Mouse (Mus musculus) limb, embryonic 12.5 days (tissue): ENCODE data around the gene Lypd5. TPM values are rescaled to one million over a fixed set of nuclear protein-coding genes. Genes with fewer than 3 reads are reported as not detected.

Experiments
- ATAC-seq: fragments of 200-750 bp; cut with Nextera tagmentation; 2 replicates; pipeline ENCODE4 v1.8.0; 2017; ENCODE audit warnings: low read depth, moderate TSS enrichment; ENCODE audit not compliant: insufficient number of reproducible peaks, insufficient read depth, low FRiP score, low TSS enrichment
- H3K27ac ChIP-seq: fragments of 300-500 bp; sonication (generic); 2 replicates; pipeline ENCODE4 v1.5.1; 2016; ENCODE audit warnings: mild to moderate bottlenecking, moderate library complexity
- H3K27me3 ChIP-seq: fragments of 300-500 bp; sonication (generic); 2 replicates; pipeline ENCODE4 v1.6.1; 2016; ENCODE audit warnings: mild to moderate bottlenecking, moderate library complexity
- H3K36me3 ChIP-seq: fragments of 300-500 bp; sonication (generic); 2 replicates; pipeline ENCODE4 v1.6.1; 2016; ENCODE audit warnings: mild to moderate bottlenecking, moderate library complexity
- H3K4me1 ChIP-seq: fragments of 300-500 bp; sonication (generic); replicated peaks from 2 replicates; pipeline ENCODE4 v1.6.1; 2016
- H3K4me2 ChIP-seq: fragments of 300-500 bp; sonication (generic); 2 replicates; pipeline ENCODE4 v1.6.1; 2016; ENCODE audit warnings: mild to moderate bottlenecking, moderate library complexity
- H3K4me3 ChIP-seq: fragments of 300-500 bp; sonication (generic); replicated peaks from 2 replicates; pipeline ENCODE4 v1.5.1; 2016; ENCODE audit warnings: mild to moderate bottlenecking
- H3K9ac ChIP-seq: fragments of 300-500 bp; sonication (generic); replicated peaks from 2 replicates; pipeline ENCODE4 v1.6.1; 2016; ENCODE audit warnings: mild to moderate bottlenecking, moderate library complexity
- H3K9me3 ChIP-seq: fragments of 300-500 bp; sonication (generic); 2 replicates; pipeline ENCODE4 v1.6.1; 2016; ENCODE audit warnings: mild to moderate bottlenecking, moderate library complexity
- WGBS: fragments of 180-500 bp; shearing (Covaris S2); methylation state at CpG from one replicate; pipeline ENCODE4 v1.1.7; 2016; 5-methylcytosine and 5-hydroxymethylcytosine counted together
- polyA plus RNA-seq: library from polyadenylated mRNA; unstranded; fragments of >200 nt; fragmentation: Nextera tagmentation; extraction: Ambion mirVana; gene quantifications from 2 replicates; pipeline ENCODE4 v1.2.1, GENCODE M21; 2016

The Lypd5 gene
- polyA plus RNA-seq, 1 experiment from 2014 or later = not detected

- Histone ChIP-seq H3K4me1 (peaks cover 6% of the 10 kb centered on the region), H3K4me3 (no peak overlapping the region), H3K27me3 (no peaks in the 10 kb centered on the region), H3K9me3 (peaks cover 14% of the 10 kb centered on the region; the same call in 1 of the 2 replicates), H3K9ac (no peak overlapping the region), H3K36me3 (no peaks in the 10 kb centered on the region), H3K27ac (no peak overlapping the region), H3K4me2 (no peak overlapping the region)
- WGBS = 85% methylated on average over 14 of the region's 14 CpGs
- ATAC-seq = no peak
Measured at GRCm38 (mm10) chr7:24327281-24327975, 21.6 kb upstream of the Lypd5 start.

- Histone ChIP-seq H3K4me3 (peak within 1 kb of the TSS; percentile 11; the same call in 1 of the 2 replicates), H3K9me3 (peaks cover 2% of the 10 kb centered on the region; the same call in 1 of the 2 replicates), H3K9ac (no peak within 1 kb of the TSS), H3K4me2 (peak within 1 kb of the TSS; percentile 35), H3K27me3 (peaks cover 30% of the 10 kb centered on the region), H3K27ac (no peak within 1 kb of the TSS), H3K36me3 (no peaks in the 10 kb centered on the region), H3K4me1 (no peaks in the 10 kb centered on the region)
- WGBS = 40% methylated on average over 49 of the region's 49 CpGs
- no peak for ATAC-seq
Measured at GRCm38 (mm10) chr7:24333304-24333986, 15.6 kb upstream of the Lypd5 start, which contains the start of gene Tescl. Tescl (minus strand) TSS chr7:24333936.

- no peaks in the 10 kb centered on the region for H3K4me1 ChIP-seq
- H3K27ac ChIP-seq = no peak overlapping the region
- no peak overlapping the region for H3K9ac ChIP-seq
- 14% methylated on average over 5 of the region's 5 CpGs for WGBS
- H3K4me2 ChIP-seq = no peak overlapping the region
- H3K36me3 ChIP-seq = no peaks in the 10 kb centered on the region
- ATAC-seq = no peak
- peaks cover 30% of the 10 kb centered on the region for H3K27me3 ChIP-seq
- no peak overlapping the region for H3K4me3 ChIP-seq
- H3K9me3 ChIP-seq = peaks cover 9% of the 10 kb centered on the region; the same call in 1 of the 2 replicates
Measured at GRCm38 (mm10) chr7:24335699-24336309, 13.2 kb upstream of the Lypd5 start.

GRCm38 (mm10) chr7:24338241-24338640 lies 10.8 kb upstream of the Lypd5 start:
- Histone ChIP-seq H3K27me3 (peaks cover 22% of the 10 kb centered on the region), H3K4me1 (no peaks in the 10 kb centered on the region), H3K4me2 (no peak overlapping the region), H3K4me3 (no peak overlapping the region), H3K27ac (no peak overlapping the region), H3K36me3 (no peaks in the 10 kb centered on the region), H3K9me3 (peaks cover 9% of the 10 kb centered on the region; the same call in 1 of the 2 replicates), H3K9ac (no peak overlapping the region)
- 47% methylated on average over 2 of the region's 2 CpGs for whole genome bisulfite sequencing
- no peak for ATAC-seq

GRCm38 (mm10) chr7:24343701-24344272 lies 5.2 kb upstream of the Lypd5 start:
- no peak overlapping the region for H3K27ac ChIP-seq
- 0 out of 2 replicates have a peak, but pooled peaks cover 4% of the 10 kb centered on the region for H3K27me3 ChIP-seq
- no peak overlapping the region for H3K4me3 ChIP-seq
- 72% methylated on average over 7 of the region's 7 CpGs for WGBS
- no peak overlapping the region for H3K9ac ChIP-seq
- H3K9me3 ChIP-seq = 0 out of 2 replicates have a peak, but pooled peaks cover 5% of the 10 kb centered on the region
- no peaks in the 10 kb centered on the region for H3K36me3 ChIP-seq
- no peak for ATAC-seq
- no peak overlapping the region for H3K4me2 ChIP-seq
- H3K4me1 ChIP-seq = no peaks in the 10 kb centered on the region

GRCm38 (mm10) chr7:24346444-24346843 lies 2.6 kb upstream of the Lypd5 start:
- no peak overlapping the region for H3K4me3 ChIP-seq
- no peak overlapping the region for H3K27ac ChIP-seq
- 0 out of 2 replicates have a peak, but pooled peaks cover 7% of the 10 kb centered on the region for H3K27me3 ChIP-seq
- no peaks in the 10 kb centered on the region for H3K36me3 ChIP-seq
- H3K9ac ChIP-seq = no peak overlapping the region
- H3K4me1 ChIP-seq = no peaks in the 10 kb centered on the region
- H3K9me3 ChIP-seq = no peaks in the 10 kb centered on the region
- no peak overlapping the region for H3K4me2 ChIP-seq
- 69% methylated on average over 5 of the region's 5 CpGs for WGBS
- ATAC-seq = no peak

GRCm38 (mm10) chr7:24355646-24356045 lies 6.7 kb downstream of the Lypd5 start:
- Histone ChIP-seq H3K9me3 (peaks cover 7% of the 10 kb centered on the region; the same call in 1 of the 2 replicates), H3K27me3 (peaks cover 18% of the 10 kb centered on the region), H3K4me2 (no peak overlapping the region), H3K4me3 (no peak overlapping the region), H3K27ac (no peak overlapping the region), H3K9ac (no peak overlapping the region), H3K4me1 (no peaks in the 10 kb centered on the region), H3K36me3 (no peaks in the 10 kb centered on the region)
- ATAC-seq = no peak
- 86% methylated on average over 6 of the region's 6 CpGs for WGBS

- no peak overlapping the region for H3K4me2 ChIP-seq
- peaks cover 7% of the 10 kb centered on the region; the same call in 1 of the 2 replicates for H3K9me3 ChIP-seq
- no peak overlapping the region for H3K27ac ChIP-seq
- no peaks in the 10 kb centered on the region for H3K36me3 ChIP-seq
- H3K4me3 ChIP-seq = no peak overlapping the region
- no peak overlapping the region for H3K9ac ChIP-seq
- ATAC-seq = no peak
- H3K4me1 ChIP-seq = no peaks in the 10 kb centered on the region
- 82% methylated on average over 10 of the region's 10 CpGs for WGBS
- peaks cover 18% of the 10 kb centered on the region for H3K27me3 ChIP-seq
Measured at GRCm38 (mm10) chr7:24356081-24356480, 7.1 kb downstream of the Lypd5 start.

- Histone ChIP-seq H3K27ac (no peak overlapping the region), H3K4me3 (no peak overlapping the region), H3K9me3 (peaks cover 7% of the 10 kb centered on the region; the same call in 1 of the 2 replicates), H3K36me3 (no peaks in the 10 kb centered on the region), H3K4me1 (no peaks in the 10 kb centered on the region), H3K9ac (no peak overlapping the region), H3K4me2 (no peak overlapping the region), H3K27me3 (peaks cover 11% of the 10 kb centered on the region)
- no peak for ATAC-seq
- 46% methylated on average over 4 of the region's 4 CpGs for WGBS
Measured at GRCm38 (mm10) chr7:24357899-24358298, 8.9 kb downstream of the Lypd5 start.

- Histone ChIP-seq H3K4me3 (no peak overlapping the region), H3K9ac (no peak overlapping the region), H3K9me3 (peaks cover 7% of the 10 kb centered on the region; the same call in 1 of the 2 replicates), H3K36me3 (no peaks in the 10 kb centered on the region), H3K27ac (no peak overlapping the region), H3K4me2 (no peak overlapping the region), H3K27me3 (peaks cover 8% of the 10 kb centered on the region), H3K4me1 (no peaks in the 10 kb centered on the region)
- WGBS = 23% methylated on average over 9 of the region's 9 CpGs
- no peak for ATAC-seq
Measured at GRCm38 (mm10) chr7:24359269-24359668, 10.3 kb downstream of the Lypd5 start.

- peaks cover under 1% of the 10 kb centered on the region for H3K27me3 ChIP-seq
- no peak overlapping the region for H3K4me3 ChIP-seq
- no peak overlapping the region for H3K9ac ChIP-seq
- no peaks in the 10 kb centered on the region for H3K36me3 ChIP-seq
- H3K4me1 ChIP-seq = no peaks in the 10 kb centered on the region
- H3K27ac ChIP-seq = no peak overlapping the region
- WGBS = 71% methylated on average over 4 of the region's 4 CpGs
- H3K9me3 ChIP-seq = peaks cover 7% of the 10 kb centered on the region; the same call in 1 of the 2 replicates
- no peak for ATAC-seq
- H3K4me2 ChIP-seq = no peak overlapping the region
Measured at GRCm38 (mm10) chr7:24361001-24361400, 12.0 kb downstream of the Lypd5 start.
